10 mouse cellular contexts compared by ENCODE assay signal in genomic region chr5:139434940-139435339, GRCm38 (mm10). TPM values are rescaled to one million over a fixed set of nuclear protein-coding genes. Genes with fewer than 3 reads are reported as not detected.
DNase-seq lines count a peak whose midpoint lies in the region; TF ChIP-seq lines count a peak whose summit lies in the region.
"Had no signal": no experiment of that assay in that cellular context is flagged by ENCODE, and none has a peak within 500 bp of the region (broad histone marks: within the 10 kb centered on the region; RNA-seq: fewer than 3 reads in every experiment).

No protein-coding gene starts in this region.

- DNase-seq in gastrocnemius, postnatal 14 days, result peak; percentile 39
- DNase-seq in gastrocnemius, postnatal 36 days, result no peak
- DNase-seq in forelimb bud, embryonic 11.5 days (ENCODE audit: low read depth, low spot score), result peak; percentile 20
- DNase-seq in left cerebral cortex, adult 2 months (ENCODE audit: extremely low spot score in 1 of 2, low spot score in 2 of 2), result peak; percentile 57 to 70
- peak; percentile 68 to 85 for DNase-seq in right cerebral cortex, adult 2 months (ENCODE audit: low spot score in 2 of 2)
- no peak for DNase-seq in ovary, adult 18-20 months (ENCODE audit: low spot score)
- DNase-seq in ovary, postnatal 10 days (ENCODE audit: low spot score), result no peak
- DNase-seq in adrenal gland, adult (ENCODE audit: inconsistent age in 2 of 2, low spot score in 1 of 2), result no peak
- DNase-seq: adrenal gland, adult 8-10 months had no signal

- intact Hi-C loops in gastrocnemius, postnatal 14 days (cut with DNase I; ENCODE audit: low total_unique reads), result no loop called here
- intact Hi-C loops in gastrocnemius, postnatal 36 days (cut with DNase I), result no loop called here
- intact Hi-C loops in left cerebral cortex, adult 2 months (cut with DNase I), result no loop called here

- peak overlapping the region; percentile 73 for H3K27ac ChIP-seq in left cerebral cortex, adult 2 months
- H3K27ac ChIP-seq: heart, embryonic 15.5 days had no signal

- H3K4me3 ChIP-seq in left cerebral cortex, adult 2 months, result no peak overlapping the region
- H3K4me3 ChIP-seq: heart, embryonic 15.5 days had no signal

- TF ChIP-seq CTCF in left cerebral cortex, adult 2 months (IDR thresholded peaks at IDR 0.05), result no peak

RNA-seq across cellular contexts. Expression of gene Gper1, which starts 12.0 kb away (rescaled TPM):
- 1 to 10 TPM; 2.2 to 2.4 TPM for total RNA-seq in gastrocnemius, postnatal 14 days (2021)
- 1 to 10 TPM; 1.1 to 1.2 TPM for total RNA-seq in gastrocnemius, postnatal 36 days (2021)
- total RNA-seq in left cerebral cortex, adult 2 months (2021), result 1 to 10 TPM; 2.5 to 2.8 TPM

RNA-seq across cellular contexts. Expression of gene 3110082I17Rik, which starts 25.4 kb away (rescaled TPM):
- 1 to 10 TPM; 9.2 TPM for total RNA-seq in gastrocnemius, postnatal 14 days (2021)
- 1 to 10 TPM; 6.1 to 9.2 TPM for total RNA-seq in gastrocnemius, postnatal 36 days (2021)
- 10 to 100 TPM; 16.3 to 17.9 TPM for total RNA-seq in left cerebral cortex, adult 2 months (2021)

RNA-seq across cellular contexts. Expression of gene C130050O18Rik, which starts 29.9 kb away (rescaled TPM):
- under 1 TPM; 0.39 to 0.60 TPM for total RNA-seq in gastrocnemius, postnatal 14 days (2021)
- under 1 TPM; 0.13 to 0.35 TPM for total RNA-seq in gastrocnemius, postnatal 36 days (2021)
- total RNA-seq in left cerebral cortex, adult 2 months (2021), result under 1 TPM; 0.29 to 0.63 TPM

RNA-seq across cellular contexts. Expression of gene Zfand2a, which starts 49.4 kb away (rescaled TPM):
- total RNA-seq in gastrocnemius, postnatal 14 days (2021), result 10 to 100 TPM in 1 of 2 experiments, 1 to 10 TPM in 1; 8.6 to 10.2 TPM
- 1 to 10 TPM; 6.9 to 7.6 TPM for total RNA-seq in gastrocnemius, postnatal 36 days (2021)
- 10 to 100 TPM; 53.9 to 60.0 TPM for total RNA-seq in left cerebral cortex, adult 2 months (2021)

RNA-seq across cellular contexts. Expression of gene Gpr146, which starts 57.4 kb away (rescaled TPM):
- 10 to 100 TPM; 17.2 to 26.0 TPM for total RNA-seq in gastrocnemius, postnatal 14 days (2021)
- 10 to 100 TPM; 25.3 to 30.4 TPM for total RNA-seq in gastrocnemius, postnatal 36 days (2021)
- 10 to 100 TPM; 12.5 to 13.9 TPM for total RNA-seq in left cerebral cortex, adult 2 months (2021)

Comparison
In these comparisons a context has a peak if more than half of its experiments do, and no peak if none do; other contexts are left out.
1. DNase-seq: peak in gastrocnemius, postnatal 14 days (single experiment), forelimb bud, embryonic 11.5 days (single experiment), left cerebral cortex, adult 2 months (2 of 2) and right cerebral cortex, adult 2 months (2 of 2); none in gastrocnemius, postnatal 36 days (0 of 2), ovary, adult 18-20 months (single experiment), ovary, postnatal 10 days (single experiment) and adrenal gland, adult (0 of 2).